Mouse (Mus musculus): Measurements from ENCODE around the gene 9130023H24Rik. TPM values are rescaled to one million over a fixed set of nuclear protein-coding genes. Genes with fewer than 3 reads are reported as not detected.

9130023H24Rik gene
- polyA plus RNA-seq (2015; fragmentation: Illumina TruSeq; extraction: RNeasy Lipid Tissue Mini Kit (QIAGEN cat#74804); ENCODE audit: insufficient read depth, low read depth, low replicate concordance): 1.6 TPM

DNA sequence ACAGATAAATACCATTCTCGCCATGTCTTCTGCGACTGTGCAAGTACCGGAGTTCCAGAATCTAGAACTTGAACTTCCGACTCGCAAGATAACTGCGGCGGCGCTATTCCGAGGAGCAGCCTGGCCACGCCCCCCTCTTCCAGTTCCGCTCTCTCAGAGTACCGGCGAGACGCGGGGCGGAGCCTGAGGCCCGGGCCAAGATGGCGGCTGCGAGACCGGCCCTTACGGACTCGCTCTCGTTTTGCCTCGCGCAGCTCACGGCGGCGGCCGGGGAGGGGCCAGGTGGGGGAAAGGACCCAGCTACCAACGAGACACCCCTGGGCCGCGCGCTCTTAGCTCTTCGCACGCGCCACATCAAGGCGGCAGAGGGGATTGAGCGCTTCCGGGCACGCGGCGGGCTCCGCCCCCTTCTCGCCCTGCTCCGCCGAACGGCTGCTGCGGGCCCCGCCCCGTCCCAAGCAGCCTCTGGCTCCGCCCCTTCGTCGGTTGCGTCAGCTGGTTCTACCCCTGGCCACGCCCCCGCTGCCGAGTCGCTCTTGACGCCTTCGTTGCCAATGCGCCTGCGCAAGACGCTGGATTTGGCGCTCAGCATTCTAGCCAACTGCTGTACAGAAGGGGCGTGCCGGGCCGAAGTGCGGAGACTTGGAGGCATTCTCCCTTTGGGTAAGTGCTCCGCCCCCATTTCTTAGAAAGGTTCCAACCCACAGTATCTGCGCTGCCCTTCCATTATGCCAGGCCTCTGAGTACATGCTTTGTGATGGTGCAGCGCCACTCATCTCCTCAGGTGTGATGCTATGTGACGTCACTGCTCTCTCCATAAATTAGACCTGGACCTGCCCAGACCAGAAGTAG, at the start of gene 9130023H24Rik:
Gene 9130023H24Rik, minus strand, starts transcription at position 105 of the 852 bp plus-strand sequence.

DNA sequence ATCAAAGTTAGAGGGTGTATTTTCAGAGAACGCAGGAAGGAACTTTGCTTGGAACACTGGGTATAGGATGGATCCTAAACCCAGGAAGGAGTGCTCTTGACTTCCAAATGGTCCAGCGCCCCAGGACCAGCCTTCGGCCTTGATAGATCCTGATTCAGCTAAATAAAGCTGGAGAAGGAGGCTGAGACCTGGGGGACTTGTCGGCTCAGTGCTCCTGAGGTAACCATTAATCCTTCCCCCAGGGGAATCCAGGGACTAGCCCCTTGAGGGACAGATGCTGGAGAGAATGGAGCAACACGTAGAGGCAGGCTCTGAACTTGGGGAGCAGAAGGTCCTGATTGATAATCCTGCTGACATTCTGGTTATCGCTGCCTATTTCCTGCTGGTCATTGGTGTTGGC, 27.6 kb upstream of the 9130023H24Rik start, which contains the start of gene Slc5a2:
Gene Slc5a2, plus strand, starts transcription at position 247 of the 400 bp plus-strand sequence.

DNA sequence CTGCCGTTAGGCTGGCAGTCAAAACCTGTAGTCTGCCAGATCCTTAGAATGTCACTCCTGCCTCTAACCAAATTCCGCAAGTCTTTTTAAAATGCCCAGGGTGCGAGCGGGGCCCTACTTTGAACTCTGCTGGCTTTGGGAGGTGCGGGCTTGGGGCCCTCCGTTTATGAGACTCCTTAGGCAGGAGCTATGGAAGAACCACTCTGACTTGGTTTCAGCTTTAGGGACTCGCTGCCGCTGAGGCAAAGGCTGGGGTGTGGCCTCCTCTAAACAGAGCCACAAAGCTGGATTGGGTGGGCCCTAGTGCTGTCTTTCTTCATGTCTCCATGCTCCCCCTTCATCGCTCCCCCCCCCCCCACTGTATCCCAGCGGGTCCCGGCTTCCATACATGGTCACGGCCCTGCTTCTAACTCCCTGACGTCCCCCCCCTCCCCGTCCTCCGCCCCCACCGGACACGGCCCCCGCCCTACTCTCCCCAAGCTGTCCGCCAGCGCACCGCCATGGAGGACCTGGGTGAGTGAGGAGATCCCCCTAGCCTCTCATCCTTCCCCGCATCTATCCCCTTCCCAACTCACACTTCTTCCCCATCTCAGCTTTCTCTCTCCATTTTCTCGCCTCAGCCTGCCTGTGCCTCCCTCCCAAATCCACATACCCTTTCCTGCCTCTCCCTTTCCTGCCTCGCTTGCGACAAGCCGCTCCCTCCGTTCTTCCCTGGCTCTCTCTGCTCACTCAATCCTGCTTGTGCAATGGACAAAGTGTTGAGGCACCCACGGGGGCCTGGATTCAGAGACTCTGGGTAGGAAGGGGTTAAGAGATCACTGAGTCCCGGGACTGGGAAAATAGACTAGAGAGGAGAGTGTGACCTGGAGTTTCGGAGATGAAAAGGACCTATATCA, 8.9 kb upstream of the 9130023H24Rik start, which contains the start of gene Tgfb1i1:
Gene Tgfb1i1, plus strand, starts transcription at position 317 of the 896 bp plus-strand sequence.

DNA sequence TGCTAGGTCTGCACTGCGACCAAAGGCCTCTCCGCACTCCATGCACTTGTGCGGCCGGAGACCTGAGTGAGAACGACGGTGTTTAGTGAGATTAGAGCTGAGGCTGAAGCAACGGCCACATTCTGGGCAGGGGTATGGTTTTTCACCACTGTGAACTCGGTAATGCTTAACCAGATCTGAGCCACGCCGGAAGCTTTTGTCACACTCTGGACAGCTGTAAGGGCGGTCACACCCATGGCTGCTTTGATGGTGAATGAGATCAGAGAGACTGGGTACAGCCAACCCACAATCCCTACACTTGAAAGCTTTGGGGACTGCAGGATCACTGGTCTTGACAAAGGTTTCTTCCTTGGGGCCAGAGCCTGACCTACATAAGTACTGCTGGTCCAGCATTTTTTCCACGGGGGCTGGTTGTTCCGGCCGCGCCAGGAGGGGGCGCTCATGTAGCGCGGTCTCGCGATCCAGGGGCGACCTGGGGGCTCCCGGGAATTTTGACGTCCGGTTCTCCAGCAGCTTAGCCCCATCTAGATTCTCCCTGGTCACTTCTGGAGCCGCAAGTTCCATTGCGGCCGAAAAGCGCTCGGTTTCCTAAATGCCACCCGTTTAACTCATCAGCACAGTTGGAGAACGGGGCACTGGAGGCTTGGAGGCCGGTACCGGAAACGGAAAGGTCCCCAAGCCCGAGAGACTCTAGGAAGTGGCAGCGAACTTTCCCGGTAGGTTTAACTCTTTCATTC, 807 bp downstream of the 9130023H24Rik start, which contains the start of gene Armc5:
Gene Armc5, plus strand, starts transcription at position 487 of the 737 bp plus-strand sequence.

GRCm38 (mm10) chr7:128206152-128206551, 31.7 kb downstream of the 9130023H24Rik start, which contains the start of gene Cox6a2:
TSS of gene Cox6a2 (minus strand) at chr7:128206387.

Other genes starting within 250 kb of the 9130023H24Rik start
- gene Pycard, start 244.2 kb downstream of the 9130023H24Rik start, polyA plus RNA-seq (2015; fragmentation: Illumina TruSeq; extraction: RNeasy Lipid Tissue Mini Kit (QIAGEN cat#74804); ENCODE audit: insufficient read depth, low read depth, low replicate concordance): 2.8 TPM
- not detected for gene Trim72, start 234.1 kb downstream of the 9130023H24Rik start, polyA plus RNA-seq (2015; fragmentation: Illumina TruSeq; extraction: RNeasy Lipid Tissue Mini Kit (QIAGEN cat#74804); ENCODE audit: insufficient read depth, low read depth, low replicate concordance)
- 2.1 TPM for gene Itgam, start 175.4 kb downstream of the 9130023H24Rik start, polyA plus RNA-seq (2015; fragmentation: Illumina TruSeq; extraction: RNeasy Lipid Tissue Mini Kit (QIAGEN cat#74804); ENCODE audit: insufficient read depth, low read depth, low replicate concordance)
- gene Gm49368, start 175.3 kb downstream of the 9130023H24Rik start, polyA plus RNA-seq (2015; fragmentation: Illumina TruSeq; extraction: RNeasy Lipid Tissue Mini Kit (QIAGEN cat#74804); ENCODE audit: insufficient read depth, low read depth, low replicate concordance): not detected
- 0.70 TPM for gene Itgax, start 108.5 kb downstream of the 9130023H24Rik start, polyA plus RNA-seq (2015; fragmentation: Illumina TruSeq; extraction: RNeasy Lipid Tissue Mini Kit (QIAGEN cat#74804); ENCODE audit: insufficient read depth, low read depth, low replicate concordance)
- not detected for gene Itgad, start 83.7 kb downstream of the 9130023H24Rik start, polyA plus RNA-seq (2015; fragmentation: Illumina TruSeq; extraction: RNeasy Lipid Tissue Mini Kit (QIAGEN cat#74804); ENCODE audit: insufficient read depth, low read depth, low replicate concordance)
- gene Cox6a2, start 31.6 kb downstream of the 9130023H24Rik start, polyA plus RNA-seq (2015; fragmentation: Illumina TruSeq; extraction: RNeasy Lipid Tissue Mini Kit (QIAGEN cat#74804); ENCODE audit: insufficient read depth, low read depth, low replicate concordance): 4.8 TPM
- gene Armc5, start 689 bp downstream of the 9130023H24Rik start, polyA plus RNA-seq (2015; fragmentation: Illumina TruSeq; extraction: RNeasy Lipid Tissue Mini Kit (QIAGEN cat#74804); ENCODE audit: insufficient read depth, low read depth, low replicate concordance): 3.7 TPM
- 13.9 TPM for gene Tgfb1i1, start 8.8 kb upstream of the 9130023H24Rik start, polyA plus RNA-seq (2015; fragmentation: Illumina TruSeq; extraction: RNeasy Lipid Tissue Mini Kit (QIAGEN cat#74804); ENCODE audit: insufficient read depth, low read depth, low replicate concordance)
- not detected for gene Slc5a2, start 27.6 kb upstream of the 9130023H24Rik start, polyA plus RNA-seq (2015; fragmentation: Illumina TruSeq; extraction: RNeasy Lipid Tissue Mini Kit (QIAGEN cat#74804); ENCODE audit: insufficient read depth, low read depth, low replicate concordance)
- gene BC017158, start 60.1 kb upstream of the 9130023H24Rik start, polyA plus RNA-seq (2015; fragmentation: Illumina TruSeq; extraction: RNeasy Lipid Tissue Mini Kit (QIAGEN cat#74804); ENCODE audit: insufficient read depth, low read depth, low replicate concordance): 13.6 TPM
- gene Rgs10, start 180.7 kb upstream of the 9130023H24Rik start, polyA plus RNA-seq (2015; fragmentation: Illumina TruSeq; extraction: RNeasy Lipid Tissue Mini Kit (QIAGEN cat#74804); ENCODE audit: insufficient read depth, low read depth, low replicate concordance): 8.3 TPM
- 25.4 TPM for gene Tial1, start 223.7 kb upstream of the 9130023H24Rik start, polyA plus RNA-seq (2015; fragmentation: Illumina TruSeq; extraction: RNeasy Lipid Tissue Mini Kit (QIAGEN cat#74804); ENCODE audit: insufficient read depth, low read depth, low replicate concordance)